Mouse (Mus musculus) testis, postnatal 14 days (tissue): ENCODE measurements at regions not wholly inside any gene's neighbourhood (a gene's known extent, or its start where the extent isn't known, plus 50 kb on each side); places are given as distances from the start of the nearest gene placed in this dataset.
A peak's percentile ranks its signal among the peaks of the same experiment; 100 is the strongest.

Experiments used
- DNase-seq: peaks from one replicate; pipeline ENCODE4 v3.0.0; 2021; ENCODE audit warnings: low spot score

- DNase-seq, result no peak
These were observed 122.9 kb upstream of the Emcn start for GRCm38 (mm10) chr3:137217926-137218325.

GRCm38 (mm10) chr3:137226151-137226550 is 114.7 kb upstream of the Emcn start:
- no peak for DNase-seq

DNA sequence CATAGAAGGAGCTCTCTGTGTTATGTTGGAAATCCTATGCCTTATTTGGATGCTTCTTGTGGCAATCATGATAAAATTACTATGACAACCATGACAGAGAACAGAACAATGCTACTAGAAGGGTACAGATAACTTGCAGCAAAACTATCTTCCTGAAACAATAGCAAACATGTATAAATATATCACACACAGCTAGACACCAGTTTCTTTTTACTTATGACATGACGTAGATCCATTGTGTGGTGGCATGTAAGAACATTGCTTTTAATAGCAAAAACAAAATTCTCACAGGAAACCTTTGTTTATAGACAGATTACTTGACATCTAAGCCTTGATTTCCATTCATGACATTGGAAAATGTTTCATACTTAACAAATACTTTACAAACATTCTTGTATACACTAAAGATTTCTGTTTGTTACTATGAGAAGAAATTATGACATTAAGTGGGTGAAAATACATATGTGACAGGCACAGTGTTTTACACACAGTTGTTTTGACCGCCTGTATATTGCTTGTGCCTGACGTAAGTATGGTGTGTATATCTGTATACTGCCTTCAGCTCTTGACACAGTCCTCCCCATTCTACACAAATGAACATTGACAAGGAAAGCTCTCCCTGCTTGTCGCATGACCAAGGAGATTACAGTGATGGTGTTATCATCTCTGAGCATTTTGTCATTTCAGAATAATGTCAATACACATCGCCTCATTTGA is 113.6 kb upstream of the Emcn start:
- no peak for DNase-seq

DNA sequence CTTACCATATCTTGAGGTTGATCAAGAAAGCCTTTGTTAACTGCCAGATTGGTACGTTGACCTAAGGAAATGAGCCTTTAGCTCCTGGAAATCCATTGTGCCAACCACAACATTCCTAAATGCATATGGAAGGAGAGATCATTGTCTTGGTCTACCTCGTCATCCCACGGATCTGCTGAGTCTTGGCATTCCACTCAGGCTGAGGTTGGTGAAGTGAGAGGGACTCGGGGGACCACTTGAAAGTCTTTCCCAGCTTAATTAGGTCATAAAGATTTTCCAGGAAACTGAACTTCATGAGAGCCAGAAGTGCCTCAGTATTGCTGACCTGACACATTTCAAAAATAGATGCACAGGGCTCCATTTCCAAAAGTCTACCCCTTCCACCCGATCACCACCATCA is 112.5 kb upstream of the Emcn start:
- DNase-seq, result no peak

- DNase-seq, result no peak
These were observed 98.0 kb upstream of the Emcn start for GRCm38 (mm10) chr3:137242877-137243276.

DNA sequence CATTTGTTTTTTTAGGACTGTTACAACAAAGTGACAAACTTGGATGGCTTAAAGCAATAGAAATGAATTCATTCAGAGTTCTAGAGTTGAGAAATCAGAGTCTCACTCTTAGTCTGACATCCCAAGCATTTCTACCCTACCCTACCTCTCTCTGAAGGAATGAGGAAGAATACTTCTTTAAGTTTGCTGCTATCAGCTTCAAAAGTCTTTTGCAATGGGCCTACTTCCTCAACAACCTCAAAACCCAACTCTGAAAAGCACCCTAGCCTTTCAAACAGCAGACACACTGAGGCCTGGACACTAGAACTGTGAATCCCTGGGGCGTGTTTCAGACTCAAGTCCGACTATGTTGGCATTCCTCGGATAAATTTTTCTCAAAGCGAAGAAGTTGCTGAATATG is 77.0 kb upstream of the Emcn start:
- no peak for DNase-seq

DNA sequence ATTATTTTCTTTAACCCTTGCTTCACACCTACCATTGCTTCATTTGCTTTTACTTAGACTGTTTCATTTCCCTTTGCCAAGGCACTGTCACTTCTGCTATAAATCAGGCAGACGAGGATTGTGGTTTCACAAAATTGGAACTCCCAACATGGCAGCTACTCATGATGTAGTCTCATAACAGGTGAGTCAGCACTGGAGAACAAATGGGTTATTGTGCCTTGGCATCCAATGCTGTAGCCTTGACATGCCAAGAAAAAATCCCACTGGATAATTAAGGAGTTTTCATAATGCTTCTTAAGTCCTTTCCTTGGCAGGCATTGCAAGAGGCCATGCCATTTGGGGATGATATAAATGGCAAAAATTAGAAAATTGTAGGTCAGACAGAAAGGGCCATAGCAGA is 73.1 kb upstream of the Emcn start:
- DNase-seq, result no peak

DNA sequence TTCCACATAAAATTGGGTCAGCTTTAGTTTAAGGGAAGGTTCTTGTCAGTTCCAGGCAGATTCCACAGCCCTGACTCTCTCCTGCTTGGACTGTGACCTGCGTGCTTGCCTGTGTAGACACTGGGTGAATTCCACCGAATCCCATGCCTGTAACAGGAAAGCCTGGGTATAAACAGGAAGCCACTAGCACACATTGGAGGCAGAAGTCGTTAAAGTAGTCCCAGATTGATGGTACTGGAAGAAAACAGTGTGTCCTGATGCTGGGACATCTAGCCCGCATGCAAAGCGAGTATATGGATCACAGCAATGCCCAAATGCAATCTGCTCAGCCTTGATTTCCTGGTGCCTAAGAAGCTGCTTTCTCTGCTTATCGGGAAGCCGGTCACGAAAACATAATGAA is 65.4 kb upstream of the Emcn start:
- DNase-seq, result no peak

GRCm38 (mm10) chr3:137279284-137279683 is 61.6 kb upstream of the Emcn start:
- no peak for DNase-seq

DNA sequence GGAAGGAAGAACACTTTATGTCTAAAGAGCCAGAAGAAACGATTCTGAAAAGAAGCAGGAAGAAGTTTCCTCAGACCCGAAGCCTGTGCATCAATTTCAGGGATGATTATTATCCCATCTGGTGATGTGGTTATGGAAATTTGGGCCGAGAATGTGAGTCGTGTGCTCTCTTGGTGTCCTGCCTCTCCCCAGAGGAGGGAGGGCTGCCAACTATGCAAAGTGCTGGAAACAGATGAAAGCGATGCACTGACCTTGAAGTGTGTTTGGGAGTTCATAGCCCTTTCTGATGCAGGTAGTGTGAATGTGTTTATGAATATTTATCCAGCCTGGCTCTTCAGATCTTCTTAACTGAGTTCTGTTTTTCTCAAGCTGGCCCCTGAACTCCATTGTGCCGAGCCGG is 59.8 kb upstream of the Emcn start:
- peak; percentile 13 for DNase-seq

GRCm38 (mm10) chr3:137287558-137287957 is 53.3 kb upstream of the Emcn start:
- DNase-seq, result peak; percentile 9

DNA sequence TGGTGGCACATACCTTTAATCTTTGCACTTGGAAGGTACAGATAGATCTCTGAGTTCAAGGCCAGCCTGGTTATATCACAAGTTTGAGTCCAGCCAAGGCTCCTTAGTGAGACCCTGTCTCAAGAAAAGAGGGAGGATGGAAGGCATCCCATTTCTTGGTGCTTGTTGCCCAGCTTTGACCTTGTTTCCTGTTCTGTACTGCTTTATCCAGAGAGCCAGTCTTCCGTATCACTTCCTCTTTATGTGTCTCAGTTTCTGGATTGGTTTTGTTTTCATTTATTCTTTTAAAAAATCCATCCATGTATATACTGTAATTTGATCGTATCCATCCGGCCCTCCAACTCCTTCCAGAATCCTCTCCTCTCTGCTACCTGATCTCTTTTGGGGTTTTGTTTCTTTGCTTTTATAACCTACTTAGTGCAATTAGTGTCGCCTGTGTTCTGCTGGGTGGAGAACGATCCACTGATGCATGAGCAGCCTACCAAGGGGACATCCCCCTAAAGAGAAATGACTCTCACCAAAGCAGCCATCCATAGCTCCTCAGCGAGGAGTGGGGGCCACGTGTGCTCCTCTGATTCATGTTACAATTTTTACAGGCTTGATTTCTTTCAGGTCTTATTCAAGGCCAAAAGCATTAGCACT is 52.4 kb upstream of the Emcn start:
- DNase-seq, result no peak

DNA sequence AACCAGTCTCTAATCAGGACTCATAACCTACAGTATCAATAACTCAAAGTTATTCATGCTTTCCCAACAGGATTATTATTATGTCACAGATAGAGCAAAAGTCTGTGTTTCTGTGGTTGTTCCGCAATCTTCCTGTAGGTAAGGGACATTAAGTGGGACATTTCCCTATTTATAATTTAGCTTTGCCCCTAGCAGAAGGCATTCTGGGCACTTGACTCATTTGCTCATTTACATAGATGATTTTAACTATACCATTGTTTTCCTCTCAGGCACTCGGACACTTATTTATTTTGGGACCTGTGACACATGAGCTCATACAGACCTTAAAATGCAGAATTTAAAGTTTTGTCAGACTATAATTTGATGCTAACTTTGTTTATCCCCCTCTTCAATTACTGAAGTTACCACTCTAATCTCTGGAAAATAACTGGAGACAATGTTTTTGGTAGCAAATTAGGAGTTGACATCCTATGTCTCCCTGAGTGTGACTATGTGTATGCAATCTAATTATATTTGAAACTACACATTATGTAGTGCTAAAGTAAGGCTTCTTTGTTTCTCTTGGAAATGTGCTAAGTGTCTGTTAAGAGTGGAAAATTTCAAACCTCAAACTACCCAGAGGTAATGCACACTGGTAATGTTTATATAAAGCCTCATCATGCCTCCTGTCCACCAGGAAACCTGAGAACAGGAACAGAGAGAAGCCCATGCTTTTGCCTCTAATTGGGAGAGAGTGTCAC is 51.8 kb upstream of the Emcn start:
- DNase-seq, result no peak

- DNase-seq, result no peak
These were observed 51.2 kb upstream of the Emcn start for GRCm38 (mm10) chr3:137289683-137289984.
